Mouse (Mus musculus) myocyte (in vitro differentiated cells): ENCODE data around the gene Isx. TPM values are rescaled to one million over a fixed set of nuclear protein-coding genes. Genes with fewer than 3 reads are reported as not detected.

Experiments
- H3K27me3 ChIP-seq: one replicate; pipeline ENCODE4 v1.6.1; 2011; ENCODE audit not compliant: control insufficient read depth, insufficient read depth, insufficient read length
- H3K36me3 ChIP-seq: one replicate; pipeline ENCODE4 v1.6.1; 2011; ENCODE audit not compliant: control insufficient read depth, insufficient read depth
- H3K4me2 ChIP-seq: one replicate; pipeline ENCODE4 v1.6.1; 2011; ENCODE audit warnings: low read depth, control low read depth
- H3K4me3 ChIP-seq: one replicate; pipeline ENCODE4 v1.5.1; 2011; ENCODE audit warnings: mild to moderate bottlenecking, control low read depth, moderate library complexity
- H3K79me2 ChIP-seq: one replicate; pipeline ENCODE4 v1.6.1; 2011; ENCODE audit not compliant: control insufficient read depth, insufficient read depth
- H3ac ChIP-seq: one replicate; pipeline ENCODE4 v1.6.1; 2011; ENCODE audit not compliant: control insufficient read depth, insufficient read length
- CEBPB ChIP-seq: IDR thresholded peaks from 2 replicates; pipeline ENCODE4 v1.6.1; 2011; ENCODE audit warnings: mild to moderate bottlenecking, moderate library complexity; ENCODE audit not compliant: poor library complexity, insufficient read depth, severe bottlenecking
- E2F4 ChIP-seq: IDR thresholded peaks from one replicate; pipeline ENCODE4 v1.6.1; 2011; ENCODE audit warnings: mild to moderate bottlenecking, control low read depth, moderate library complexity; ENCODE audit not compliant: insufficient read depth
- MAX ChIP-seq: IDR thresholded peaks from one replicate; pipeline ENCODE4 v1.6.1; 2011; ENCODE audit warnings: low read depth, mild to moderate bottlenecking, control low read depth
- MYOD1 ChIP-seq, 3 experiments: IDR thresholded peaks; one replicate each; pipeline ENCODE4 v1.6.1; 2011; ENCODE audit warnings: control low read depth in 2 of 3, low read depth in 2 of 3, mild to moderate bottlenecking in 2 of 3, moderate library complexity in 1 of 3; ENCODE audit not compliant: insufficient read length in 2 of 3, control insufficient read depth in 1 of 3
- MYOG ChIP-seq, 3 experiments: IDR thresholded peaks; one replicate each; pipeline ENCODE4 v1.6.1; 2011; ENCODE audit warnings: control low read depth in 2 of 3, low read depth in 2 of 3, mild to moderate bottlenecking in 2 of 3; ENCODE audit not compliant: insufficient read length in 2 of 3, control insufficient read depth in 1 of 3, insufficient read depth in 1 of 3
- POLR2A ChIP-seq: IDR thresholded peaks from one replicate; pipeline ENCODE4 v1.6.1; 2011; ENCODE audit warnings: low read depth, mild to moderate bottlenecking, control low read depth, moderate library complexity; ENCODE audit not compliant: insufficient read length
- POLR2AphosphoS2 ChIP-seq: IDR thresholded peaks from one replicate; pipeline ENCODE4 v1.6.1; 2011; ENCODE audit warnings: low read depth, control low read depth; ENCODE audit not compliant: insufficient read length
- REST ChIP-seq: IDR thresholded peaks from one replicate; pipeline ENCODE4 v1.6.1; 2011; ENCODE audit warnings: mild to moderate bottlenecking, control low read depth, moderate library complexity; ENCODE audit not compliant: insufficient read depth, insufficient read length
- SRF ChIP-seq: IDR thresholded peaks from one replicate; pipeline ENCODE4 v1.6.1; 2011; ENCODE audit warnings: low read depth; ENCODE audit not compliant: control insufficient read depth, insufficient read length
- TCF12 ChIP-seq: IDR thresholded peaks from one replicate; pipeline ENCODE4 v1.6.1; 2011; ENCODE audit warnings: mild to moderate bottlenecking, control low read depth; ENCODE audit not compliant: poor library complexity, insufficient read depth, severe bottlenecking
- TCF3 ChIP-seq: IDR thresholded peaks from one replicate; pipeline ENCODE4 v1.6.1; 2011; ENCODE audit warnings: low read depth, control low read depth; ENCODE audit not compliant: insufficient read length
- USF1 ChIP-seq: IDR thresholded peaks from one replicate; pipeline ENCODE4 v1.6.1; 2011; ENCODE audit warnings: low read depth, mild to moderate bottlenecking, control low read depth, moderate library complexity
- polyA plus RNA-seq: library from polyadenylated mRNA; unstranded; fragments of >200 nt; fragmentation: generic; extraction: Trizol; gene quantifications from one replicate; pipeline ENCODE4 v1.2.1, GENCODE M21; 2012; ENCODE audit warnings: missing spikeins

The Isx gene
- polyA plus RNA-seq, 1 experiment: 0.05 TPM

DNA sequence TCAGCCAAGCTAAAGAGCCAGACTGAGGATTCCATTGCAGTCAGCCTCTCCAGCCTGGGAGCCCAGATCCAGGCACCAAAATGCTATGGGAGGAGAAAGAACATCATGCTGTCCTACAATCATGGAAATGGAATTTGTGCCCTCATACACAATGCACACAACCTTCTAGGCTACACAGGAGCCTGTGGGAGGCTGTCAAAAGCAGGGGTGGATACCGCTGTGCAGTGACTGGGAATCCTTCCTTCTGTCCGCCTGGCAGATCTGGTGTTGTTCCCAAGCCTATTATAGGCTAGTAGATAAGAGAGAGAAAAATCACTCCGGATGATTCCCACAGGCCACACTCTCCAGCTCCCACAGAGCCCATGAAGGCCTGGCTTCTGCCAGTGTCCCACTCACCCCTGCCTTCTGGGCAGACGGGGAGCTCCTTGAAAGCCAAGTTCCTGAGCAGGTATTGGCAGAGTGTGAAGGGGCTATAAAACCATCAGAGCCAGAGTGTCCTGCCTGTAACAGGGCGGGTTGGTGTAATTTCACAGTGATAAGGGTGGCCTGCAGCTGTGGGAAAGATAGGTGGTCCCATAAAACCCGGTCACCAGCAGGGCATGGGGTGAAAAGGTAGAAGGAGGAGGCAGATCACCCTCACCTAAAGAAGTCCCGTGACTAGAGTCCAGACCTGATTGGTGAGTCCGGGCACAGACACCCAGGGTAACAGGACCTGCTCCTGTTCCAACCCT lies 47.9 kb downstream of the Isx start:
- H3K4me2 ChIP-seq: no peak overlapping the region
- H3ac ChIP-seq: no peak overlapping the region
- H3K79me2 ChIP-seq: no peaks in the 10 kb centered on the region
- H3K27me3 ChIP-seq: no peaks in the 10 kb centered on the region
- no peak for TF ChIP-seq MYOD1 (IDR thresholded peaks at IDR 0.05; ENCODE audit: control insufficient read depth in 1 of 3, insufficient read length in 2 of 3, low read depth in 2 of 3)
- no peak for TF ChIP-seq TCF3
- TF ChIP-seq POLR2A: no peak
- TF ChIP-seq USF1: no peak
- no peak overlapping the region for H3K4me3 ChIP-seq
- no peaks in the 10 kb centered on the region for H3K36me3 ChIP-seq

DNA sequence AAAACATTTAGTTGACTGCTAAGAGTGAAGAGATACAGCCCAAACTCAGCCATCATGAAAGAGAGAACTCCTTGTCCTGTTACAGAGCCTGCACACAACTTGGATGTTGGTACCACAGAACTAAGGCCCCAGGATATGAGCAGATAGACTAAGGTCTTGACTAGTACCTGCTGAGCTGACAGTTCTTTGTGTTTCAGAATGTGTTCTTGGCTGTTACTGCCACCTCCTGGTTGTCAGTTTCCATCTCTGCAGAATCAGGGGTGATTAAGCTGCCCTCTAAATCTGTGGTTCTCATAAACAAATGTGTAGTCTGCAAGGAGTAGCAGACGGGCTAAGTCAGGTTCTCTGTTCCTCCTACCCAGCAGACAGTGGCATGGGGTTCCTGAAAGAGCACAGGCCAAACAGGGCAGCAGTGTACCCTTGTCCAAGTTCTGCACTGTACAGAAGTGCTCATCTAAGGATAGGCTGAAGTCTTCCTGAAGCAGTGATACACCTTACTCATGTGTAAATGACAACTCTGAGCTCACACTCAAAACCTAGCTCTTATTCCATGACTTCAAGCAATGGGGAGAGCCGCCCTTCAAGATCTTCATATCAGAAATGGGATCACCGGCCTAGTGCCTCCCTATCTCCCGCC lies 49.0 kb downstream of the Isx start:
- H3K4me2 ChIP-seq: no peak overlapping the region
- no peak overlapping the region for H3K4me3 ChIP-seq
- TF ChIP-seq TCF12 (no peak), MYOG (IDR thresholded peaks at IDR 0.05; ENCODE audit: control insufficient read depth in 1 of 3, insufficient read depth in 1 of 3, insufficient read length in 2 of 3, low read depth in 2 of 3) (no peak), CEBPB (no peak), MAX (no peak), USF1 (no peak)
- no peaks in the 10 kb centered on the region for H3K27me3 ChIP-seq
- no peak overlapping the region for H3ac ChIP-seq
- H3K79me2 ChIP-seq: no peaks in the 10 kb centered on the region
- H3K36me3 ChIP-seq: no peaks in the 10 kb centered on the region

DNA sequence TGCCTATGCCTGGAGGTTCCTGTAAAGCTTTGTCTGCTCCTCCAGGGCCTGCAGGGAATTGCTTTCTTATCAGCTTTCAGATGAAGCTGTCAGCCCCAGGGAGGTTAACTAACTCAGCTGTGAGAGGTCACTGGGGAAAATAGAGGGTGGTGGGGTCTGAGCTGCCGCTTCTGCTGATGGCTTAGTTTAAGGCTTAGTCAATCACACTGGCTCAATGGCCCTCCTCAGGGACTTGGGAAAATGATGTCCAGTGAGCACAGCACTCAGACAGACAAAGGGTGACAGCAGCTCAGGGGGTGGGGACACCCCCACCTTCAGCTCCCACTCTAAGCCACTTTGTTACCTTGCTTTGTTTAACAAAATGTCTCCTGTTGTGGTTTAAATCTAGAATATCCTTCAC lies 55.0 kb downstream of the Isx start:
- no peak overlapping the region for H3K4me2 ChIP-seq
- no peak overlapping the region for H3K4me3 ChIP-seq
- no peaks in the 10 kb centered on the region for H3K36me3 ChIP-seq
- no peaks in the 10 kb centered on the region for H3K79me2 ChIP-seq
- H3K27me3 ChIP-seq: peaks cover 4% of the 10 kb centered on the region
- no peak overlapping the region for H3ac ChIP-seq
- TF ChIP-seq USF1: no peak
- TF ChIP-seq TCF12: no peak
- TF ChIP-seq MYOD1 (IDR thresholded peaks at IDR 0.05; ENCODE audit: control insufficient read depth in 1 of 3, insufficient read length in 2 of 3, low read depth in 2 of 3): no peak
- no peak for TF ChIP-seq TCF3

DNA sequence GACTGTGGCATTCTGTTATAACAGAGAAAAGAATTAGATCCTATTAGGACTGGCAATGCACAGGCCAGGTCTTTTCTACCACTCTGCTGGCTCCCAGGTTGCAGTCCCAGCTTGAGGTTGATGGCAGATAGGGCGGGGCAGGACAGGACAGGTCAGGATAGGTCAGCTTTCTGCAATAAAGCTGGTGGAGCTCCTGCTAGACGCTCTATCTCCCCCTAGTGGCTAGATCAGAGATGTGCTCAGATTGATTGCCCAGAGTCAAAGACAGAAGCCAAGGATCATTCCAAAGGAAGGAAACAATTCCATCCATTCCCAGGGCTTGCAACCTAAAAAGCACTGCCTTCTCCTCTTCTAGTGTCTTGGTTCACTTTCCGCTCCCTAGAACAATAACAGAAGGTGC lies 57.8 kb downstream of the Isx start:
- Histone ChIP-seq H3K36me3 (no peaks in the 10 kb centered on the region), H3ac (no peak overlapping the region), H3K4me3 (no peak overlapping the region), H3K79me2 (no peaks in the 10 kb centered on the region), H3K27me3 (peaks cover 4% of the 10 kb centered on the region), H3K4me2 (no peak overlapping the region)
- TF ChIP-seq TCF12 (no peak), REST (no peak), MYOD1 (IDR thresholded peaks at IDR 0.05; ENCODE audit: control insufficient read depth in 1 of 3, insufficient read length in 2 of 3, low read depth in 2 of 3) (no peak), MAX (no peak), E2F4 (no peak), POLR2AphosphoS2 (no peak), TCF3 (no peak)

DNA sequence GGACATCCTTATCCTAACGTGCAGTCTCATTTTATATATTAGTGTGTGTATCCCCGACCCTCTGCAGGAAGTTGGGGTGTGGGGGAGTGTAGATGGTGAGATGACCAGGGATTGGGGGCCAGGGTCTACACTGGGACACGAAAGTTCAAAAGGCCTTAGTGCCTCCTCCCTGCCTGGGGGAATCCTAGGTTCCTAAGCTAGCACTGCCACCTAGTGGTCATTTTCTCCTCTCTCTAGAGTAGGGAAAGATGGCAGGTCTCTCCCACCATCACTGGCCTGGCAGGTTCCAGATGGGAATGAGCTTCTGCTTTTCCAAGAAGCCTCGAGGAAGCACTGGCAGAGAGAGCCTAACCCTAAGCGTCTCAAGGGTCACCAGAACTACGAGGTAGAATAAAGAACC lies 62.3 kb downstream of the Isx start:
- no peaks in the 10 kb centered on the region for H3K36me3 ChIP-seq
- no peak overlapping the region for H3K4me3 ChIP-seq
- H3K27me3 ChIP-seq: peaks cover 4% of the 10 kb centered on the region
- H3K79me2 ChIP-seq: no peaks in the 10 kb centered on the region
- H3K4me2 ChIP-seq: no peak overlapping the region
- no peak overlapping the region for H3ac ChIP-seq
- TF ChIP-seq MAX (no peak), POLR2A (no peak), REST (no peak), SRF (no peak), MYOD1 (IDR thresholded peaks at IDR 0.05; ENCODE audit: control insufficient read depth in 1 of 3, insufficient read length in 2 of 3, low read depth in 2 of 3) (no peak), TCF3 (no peak), CEBPB (no peak), POLR2AphosphoS2 (no peak), USF1 (no peak), E2F4 (no peak), MYOG (IDR thresholded peaks at IDR 0.05; ENCODE audit: control insufficient read depth in 1 of 3, insufficient read depth in 1 of 3, insufficient read length in 2 of 3, low read depth in 2 of 3) (no peak), TCF12 (no peak)
